Mouse (Mus musculus): ENCODE measurements at regions not wholly inside any gene's neighbourhood (a gene's known extent, or its start where the extent isn't known, plus 50 kb on each side); places are given as distances from the start of the nearest gene placed in this dataset.

DNA sequence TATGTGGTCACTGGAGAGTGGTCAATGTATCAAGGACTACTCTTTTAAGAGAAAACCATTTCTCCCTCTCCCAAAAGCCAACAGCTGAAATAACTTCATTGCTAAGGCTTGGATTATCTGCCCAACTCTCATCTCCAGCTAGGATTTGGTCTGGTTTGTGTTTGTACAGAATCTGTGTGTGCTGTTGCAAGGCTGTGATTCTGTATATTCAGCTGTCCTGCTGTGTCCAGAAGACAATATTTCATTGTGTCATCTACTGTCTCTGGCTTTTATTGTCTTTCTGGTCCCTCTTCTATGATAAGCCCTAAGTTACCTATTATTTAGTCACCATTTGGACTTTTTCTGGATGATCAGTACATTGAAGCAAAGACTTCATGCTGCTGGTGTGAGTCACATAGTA is 110.9 kb downstream of the Cenpc1 start:
- no peak for ATAC-seq (ENCODE audit: insufficient read depth, low FRiP score, low read depth)

DNA sequence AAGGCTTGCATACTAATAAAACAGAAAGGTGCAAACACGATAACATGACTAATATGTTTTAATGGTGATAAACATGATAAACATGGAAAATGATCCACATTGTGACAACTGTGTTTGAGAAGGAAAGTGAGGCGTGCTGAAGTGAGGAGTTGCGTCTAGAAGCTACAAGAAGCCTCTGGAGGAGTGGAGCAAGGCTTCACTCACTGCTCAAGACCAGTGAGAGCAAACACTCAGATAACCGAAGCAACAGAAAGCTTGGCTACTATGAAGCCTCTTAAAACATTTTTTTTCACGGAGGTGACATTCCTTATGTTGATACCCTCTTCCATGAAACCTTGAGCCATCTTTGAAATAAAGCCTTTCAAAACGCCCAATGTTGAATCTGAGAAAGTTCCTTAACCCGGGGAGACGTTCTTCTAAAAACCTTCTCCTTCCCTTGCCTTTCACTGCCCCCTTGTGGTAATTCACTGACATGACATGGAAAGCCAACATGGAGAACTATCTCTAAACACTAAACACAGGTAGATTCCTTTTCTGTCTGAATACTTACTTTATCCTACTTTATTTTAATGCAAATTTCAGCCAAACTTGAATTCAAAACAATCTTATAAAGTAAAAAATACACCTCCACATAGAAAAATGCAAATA is 128.6 kb downstream of the Cenpc1 start:
- Histone ChIP-seq H3K27ac (no peak overlapping the region), H3K4me2 (no peak overlapping the region), H3K4me1 (no peaks in the 10 kb centered on the region), H3K9ac (no peak overlapping the region), H3K36me3 (no peaks in the 10 kb centered on the region), H3K27me3 (replicated peaks) (no peaks in the 10 kb centered on the region), H3K9me3 (no peaks in the 10 kb centered on the region), H3K4me3 (replicated peaks) (no peak overlapping the region)
- 32% methylated on average over 8 of the region's 8 CpGs for WGBS
- no peak for ATAC-seq (ENCODE audit: insufficient read depth, low FRiP score, low read depth)

More for the DNA sequence above, 110.9 kb downstream of the Cenpc1 start:
- H3K4me3 ChIP-seq (replicated peaks): no peak overlapping the region
- H3K27ac ChIP-seq: no peak overlapping the region
- H3K4me2 ChIP-seq: no peak overlapping the region
- no peaks in the 10 kb centered on the region for H3K36me3 ChIP-seq
- H3K27me3 ChIP-seq (replicated peaks): no peaks in the 10 kb centered on the region
- H3K4me1 ChIP-seq: no peaks in the 10 kb centered on the region
- H3K9me3 ChIP-seq: no peaks in the 10 kb centered on the region
- H3K9ac ChIP-seq: no peak overlapping the region

DNA sequence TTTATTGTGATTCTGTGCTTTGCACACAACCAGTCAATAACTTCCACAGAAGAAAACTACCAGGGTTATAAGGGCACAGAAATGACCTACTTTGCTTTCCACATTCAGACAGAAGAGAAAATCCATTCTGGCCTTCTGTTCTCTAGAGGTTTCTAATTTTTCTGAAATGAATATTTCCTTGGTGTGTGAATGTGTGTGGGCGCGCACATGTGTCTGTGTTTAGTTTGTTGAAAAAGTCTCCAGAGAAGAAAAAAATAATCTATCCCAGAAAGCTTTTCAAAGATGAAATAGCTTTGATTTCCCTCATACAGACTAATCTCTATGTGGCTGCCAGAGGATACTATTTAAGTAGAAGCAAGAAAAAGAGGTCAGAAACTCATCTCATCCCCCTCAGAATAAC is 147.1 kb downstream of the Cenpc1 start:
- no peak overlapping the region for H3K4me3 ChIP-seq (replicated peaks)
- no peak for ATAC-seq (ENCODE audit: insufficient read depth, low FRiP score, low read depth)
- no peaks in the 10 kb centered on the region for H3K27me3 ChIP-seq (replicated peaks)
- H3K4me1 ChIP-seq: no peaks in the 10 kb centered on the region
- H3K4me2 ChIP-seq: no peak overlapping the region
- no peaks in the 10 kb centered on the region for H3K9me3 ChIP-seq
- H3K36me3 ChIP-seq: no peaks in the 10 kb centered on the region
- WGBS: 100% methylated on average over 2 of the region's 2 CpGs
- no peak overlapping the region for H3K27ac ChIP-seq
- H3K9ac ChIP-seq: no peak overlapping the region

DNA sequence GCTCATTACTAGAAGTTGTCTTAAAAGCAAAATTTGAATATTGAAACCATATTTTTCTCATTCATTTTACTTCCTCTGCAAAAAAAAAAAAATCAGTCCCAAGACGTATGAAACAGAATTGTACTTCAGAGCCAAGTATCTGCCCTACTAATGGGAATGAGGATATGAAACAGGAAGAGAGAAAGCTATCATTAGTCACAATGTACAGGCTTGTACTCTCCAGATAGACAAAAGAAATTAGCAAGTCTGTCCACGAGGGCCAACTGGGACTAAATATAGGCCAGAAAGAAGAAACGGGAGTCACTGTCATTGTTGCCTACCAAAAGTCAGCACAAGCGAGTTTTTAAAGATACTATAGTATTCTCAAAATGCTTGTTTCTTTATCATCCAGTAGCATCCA is 150.4 kb downstream of the Cenpc1 start:
- H3K9ac ChIP-seq: no peak overlapping the region
- no peaks in the 10 kb centered on the region for H3K36me3 ChIP-seq
- no peaks in the 10 kb centered on the region for H3K4me1 ChIP-seq
- ATAC-seq (ENCODE audit: insufficient read depth, low FRiP score, low read depth): no peak
- H3K27me3 ChIP-seq (replicated peaks): no peaks in the 10 kb centered on the region
- H3K4me3 ChIP-seq (replicated peaks): no peak overlapping the region
- no peak overlapping the region for H3K4me2 ChIP-seq
- H3K27ac ChIP-seq: no peak overlapping the region
- WGBS: 62% methylated on average over 4 of the region's 4 CpGs
- no peaks in the 10 kb centered on the region for H3K9me3 ChIP-seq

DNA sequence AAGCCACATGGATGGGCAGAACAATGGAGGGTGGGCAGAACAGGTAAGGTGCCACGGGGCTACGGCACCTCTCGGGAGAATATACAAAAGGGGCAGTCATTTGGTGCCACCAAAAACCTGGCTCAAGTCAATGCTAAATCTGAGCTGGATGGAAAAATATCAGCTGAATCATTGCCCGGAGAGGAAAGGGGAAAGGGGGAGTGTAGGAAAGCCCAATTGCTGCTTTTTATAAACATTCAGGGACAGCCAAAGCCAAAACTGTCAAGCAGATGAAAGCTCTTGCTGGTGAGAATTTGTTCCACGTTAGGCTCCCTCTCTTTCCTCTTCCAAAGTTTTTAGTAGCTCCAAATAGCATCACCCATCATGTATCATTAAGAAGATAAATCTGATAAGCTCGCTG is 168.9 kb downstream of the Cenpc1 start:
- Histone ChIP-seq H3K4me3 (replicated peaks) (no peak overlapping the region), H3K9me3 (no peaks in the 10 kb centered on the region), H3K4me1 (no peaks in the 10 kb centered on the region), H3K27me3 (replicated peaks) (no peaks in the 10 kb centered on the region), H3K9ac (no peak overlapping the region), H3K36me3 (no peaks in the 10 kb centered on the region), H3K4me2 (no peak overlapping the region), H3K27ac (no peak overlapping the region)
- no peak for ATAC-seq (ENCODE audit: insufficient read depth, low FRiP score, low read depth)
- 48% methylated on average over 6 of the region's 6 CpGs for WGBS

DNA sequence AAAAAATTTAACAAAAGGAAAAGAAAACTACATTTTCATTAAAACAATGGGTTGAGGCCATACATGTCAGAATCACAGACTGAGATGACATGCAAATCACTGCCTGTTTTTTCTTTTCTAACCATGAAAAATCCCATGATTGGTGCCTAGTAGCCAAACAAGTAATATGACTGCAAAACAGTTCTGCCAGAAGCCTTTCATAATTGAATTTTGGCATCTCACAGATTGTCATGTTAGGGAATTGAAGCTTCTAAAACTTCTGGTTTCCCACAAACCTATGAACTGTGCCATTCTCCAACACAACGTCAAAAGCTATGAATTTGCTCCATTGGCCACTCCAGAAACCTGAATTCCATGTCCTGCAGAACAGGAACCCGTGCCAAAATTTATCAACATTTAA is 169.6 kb downstream of the Cenpc1 start:
- 50% methylated on average over 2 of the region's 2 CpGs for WGBS
- no peak overlapping the region for H3K4me2 ChIP-seq
- no peak overlapping the region for H3K9ac ChIP-seq
- no peak overlapping the region for H3K27ac ChIP-seq
- H3K9me3 ChIP-seq: no peaks in the 10 kb centered on the region
- no peaks in the 10 kb centered on the region for H3K27me3 ChIP-seq (replicated peaks)
- no peak for ATAC-seq (ENCODE audit: insufficient read depth, low FRiP score, low read depth)
- no peak overlapping the region for H3K4me3 ChIP-seq (replicated peaks)
- no peaks in the 10 kb centered on the region for H3K36me3 ChIP-seq
- H3K4me1 ChIP-seq: no peaks in the 10 kb centered on the region

DNA sequence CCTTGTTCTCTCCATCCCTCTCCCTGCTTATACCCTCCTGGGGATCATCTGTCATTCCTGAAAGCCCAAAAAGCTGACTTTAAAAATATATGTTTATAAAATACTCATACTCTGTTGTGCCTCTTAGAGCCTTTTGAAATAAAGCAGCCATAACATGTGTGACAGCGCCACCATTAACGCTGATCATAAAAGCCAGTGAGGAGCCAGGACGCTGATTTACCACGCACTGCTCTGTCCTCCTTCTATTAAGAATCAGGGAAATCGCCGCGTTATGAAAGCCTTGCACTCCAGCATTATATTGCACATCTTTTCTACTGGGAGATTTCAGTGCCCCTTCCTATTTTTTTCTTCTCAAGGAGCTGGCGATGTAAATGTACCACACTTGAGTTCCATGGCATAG is 195.1 kb downstream of the Cenpc1 start:
- no peak for ATAC-seq (ENCODE audit: insufficient read depth, low FRiP score, low read depth)
- Histone ChIP-seq H3K9me3 (no peaks in the 10 kb centered on the region), H3K9ac (no peak overlapping the region), H3K4me3 (replicated peaks) (no peak overlapping the region), H3K27me3 (replicated peaks) (no peaks in the 10 kb centered on the region), H3K4me2 (no peak overlapping the region), H3K4me1 (no peaks in the 10 kb centered on the region), H3K27ac (no peak overlapping the region), H3K36me3 (no peaks in the 10 kb centered on the region)
- 58% methylated on average over 8 of the region's 8 CpGs for WGBS

DNA sequence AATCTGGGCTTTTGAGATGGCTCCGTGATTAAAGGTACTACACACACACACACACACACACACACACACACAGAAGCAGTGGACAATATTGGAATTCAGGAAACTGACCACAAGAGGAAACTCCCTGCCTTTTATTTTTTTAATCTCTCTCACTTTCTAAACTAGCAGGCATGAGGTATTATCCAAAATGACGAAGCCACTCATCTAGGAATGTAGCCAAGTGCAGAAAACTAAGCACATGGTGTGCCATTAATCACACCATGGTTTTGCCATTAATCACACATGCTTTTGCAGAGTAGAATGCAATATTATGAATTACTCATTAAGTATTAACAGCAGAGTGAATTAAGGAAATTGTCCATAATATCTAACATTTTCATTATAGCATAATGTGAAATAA is 232.8 kb downstream of the Cenpc1 start:
- no peaks in the 10 kb centered on the region for H3K4me1 ChIP-seq
- WGBS: 55% methylated on average over 2 of the region's 2 CpGs

DNA sequence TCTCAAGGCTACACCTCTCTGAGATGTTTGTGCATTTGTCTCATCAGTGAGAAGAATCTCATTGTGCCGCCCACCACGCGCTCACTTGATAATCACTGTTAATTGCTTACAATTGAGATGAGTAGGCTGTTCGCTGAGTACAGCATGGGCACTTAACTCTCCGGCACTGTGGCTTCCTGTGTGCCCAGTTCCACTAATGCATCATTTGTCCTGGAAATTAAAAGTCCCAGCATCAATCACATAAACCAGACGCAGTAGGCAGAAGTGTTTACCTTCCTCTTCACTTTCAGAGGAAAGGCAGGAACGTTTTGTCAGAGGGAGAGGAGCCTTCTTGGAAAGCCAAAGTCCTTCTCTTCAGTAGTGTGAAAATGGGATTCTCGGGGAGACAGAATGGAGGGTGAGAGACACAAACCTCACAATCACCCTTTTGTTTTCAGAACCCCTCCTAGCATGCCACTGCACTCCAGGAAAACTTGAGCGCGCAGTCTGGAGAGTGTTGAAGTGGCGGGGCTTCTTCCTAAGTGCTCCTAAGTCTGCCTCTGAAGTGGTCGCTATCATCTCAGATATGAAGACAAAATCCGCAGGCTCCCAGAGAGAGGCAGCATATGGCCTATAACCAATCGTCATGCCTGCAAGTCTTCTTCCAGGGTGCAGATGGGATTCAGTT is 269.7 kb downstream of the Cenpc1 start:
- no peak for ATAC-seq (ENCODE audit: insufficient read depth, low FRiP score, low read depth)
- WGBS: 47% methylated on average over 14 of the region's 14 CpGs
- Histone ChIP-seq H3K4me1 (no peaks in the 10 kb centered on the region), H3K9me3 (no peaks in the 10 kb centered on the region), H3K27me3 (replicated peaks) (no peaks in the 10 kb centered on the region), H3K36me3 (no peaks in the 10 kb centered on the region), H3K27ac (no peak overlapping the region), H3K4me2 (no peak overlapping the region), H3K4me3 (replicated peaks) (no peak overlapping the region), H3K9ac (no peak overlapping the region)

More for the DNA sequence above, 232.8 kb downstream of the Cenpc1 start:
- Histone ChIP-seq H3K9me3 (no peaks in the 10 kb centered on the region), H3K4me3 (replicated peaks) (no peak overlapping the region), H3K27me3 (replicated peaks) (no peaks in the 10 kb centered on the region), H3K4me2 (no peak overlapping the region), H3K9ac (no peak overlapping the region), H3K27ac (no peak overlapping the region), H3K36me3 (no peaks in the 10 kb centered on the region)
- ATAC-seq (ENCODE audit: insufficient read depth, low FRiP score, low read depth): no peak

DNA sequence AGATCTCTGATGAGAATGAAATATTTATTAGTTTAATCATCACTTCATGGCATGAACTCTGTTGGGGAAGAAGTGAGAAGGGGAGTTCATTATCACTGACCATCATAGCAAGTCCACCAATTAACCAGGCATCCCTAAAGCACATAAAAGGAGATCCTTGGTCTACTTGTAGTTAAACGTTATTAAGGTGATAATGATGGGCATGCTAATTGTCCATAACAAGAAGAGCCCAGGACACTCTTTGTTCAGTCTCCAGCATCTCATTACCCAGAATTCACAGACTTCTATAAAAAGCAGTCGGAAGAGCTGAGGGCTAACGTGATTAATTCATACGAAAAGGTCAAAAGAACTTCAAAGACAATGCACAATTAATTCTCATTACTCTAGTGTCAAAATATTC is 272.2 kb downstream of the Cenpc1 start:
- no peaks in the 10 kb centered on the region for H3K9me3 ChIP-seq
- no peaks in the 10 kb centered on the region for H3K27me3 ChIP-seq (replicated peaks)
- H3K9ac ChIP-seq: no peak overlapping the region
- no peak overlapping the region for H3K4me2 ChIP-seq
- WGBS: 83% methylated on average over 4 of the region's 4 CpGs
- no peak overlapping the region for H3K27ac ChIP-seq
- H3K4me3 ChIP-seq (replicated peaks): no peak overlapping the region
- no peaks in the 10 kb centered on the region for H3K4me1 ChIP-seq
- H3K36me3 ChIP-seq: no peaks in the 10 kb centered on the region
- ATAC-seq (ENCODE audit: insufficient read depth, low FRiP score, low read depth): no peak

DNA sequence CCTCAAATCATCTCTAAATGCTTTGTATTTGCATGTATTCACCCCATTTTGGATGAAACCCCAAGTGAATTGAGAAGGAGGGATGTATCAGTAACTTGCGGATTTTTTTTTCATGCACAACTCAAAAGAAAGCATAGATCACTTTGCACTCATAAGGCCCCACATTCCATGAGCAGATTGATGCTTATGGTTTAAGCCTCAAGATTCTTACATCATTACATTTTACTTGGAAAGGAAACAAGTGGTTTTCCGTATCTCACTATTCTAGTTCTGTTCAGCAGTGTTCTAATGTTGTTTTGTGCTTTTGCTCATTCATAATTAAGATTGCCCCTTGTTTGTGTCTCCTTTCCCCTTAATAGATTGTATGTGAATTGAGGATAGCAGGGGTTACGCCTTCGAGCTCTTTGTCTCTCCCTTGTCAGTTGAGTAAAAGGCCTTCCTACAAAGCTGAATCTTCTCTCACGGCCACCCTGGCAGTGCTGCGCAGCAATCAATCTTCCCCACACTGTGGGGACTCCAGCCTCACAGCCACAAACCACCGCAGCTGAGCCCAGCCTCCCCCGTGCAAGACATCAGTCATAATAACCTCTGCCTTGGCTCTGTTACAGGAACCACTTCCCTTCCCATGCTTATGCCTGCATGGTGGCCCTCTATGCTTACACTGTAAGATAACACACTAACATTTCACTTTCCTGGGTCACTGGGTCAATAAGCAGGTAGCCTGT is 284.5 kb downstream of the Cenpc1 start:
- H3K27me3 ChIP-seq (replicated peaks): no peaks in the 10 kb centered on the region
- ATAC-seq (ENCODE audit: insufficient read depth, low FRiP score, low read depth): no peak
- 29% methylated on average over 8 of the region's 8 CpGs for WGBS
- no peak overlapping the region for H3K9ac ChIP-seq
- no peaks in the 10 kb centered on the region for H3K36me3 ChIP-seq
- H3K9me3 ChIP-seq: no peaks in the 10 kb centered on the region
- no peak overlapping the region for H3K4me2 ChIP-seq
- 0 out of 2 replicates have a peak, but pooled peaks cover 2% of the 10 kb centered on the region for H3K4me1 ChIP-seq
- H3K4me3 ChIP-seq (replicated peaks): no peak overlapping the region
- no peak overlapping the region for H3K27ac ChIP-seq

DNA sequence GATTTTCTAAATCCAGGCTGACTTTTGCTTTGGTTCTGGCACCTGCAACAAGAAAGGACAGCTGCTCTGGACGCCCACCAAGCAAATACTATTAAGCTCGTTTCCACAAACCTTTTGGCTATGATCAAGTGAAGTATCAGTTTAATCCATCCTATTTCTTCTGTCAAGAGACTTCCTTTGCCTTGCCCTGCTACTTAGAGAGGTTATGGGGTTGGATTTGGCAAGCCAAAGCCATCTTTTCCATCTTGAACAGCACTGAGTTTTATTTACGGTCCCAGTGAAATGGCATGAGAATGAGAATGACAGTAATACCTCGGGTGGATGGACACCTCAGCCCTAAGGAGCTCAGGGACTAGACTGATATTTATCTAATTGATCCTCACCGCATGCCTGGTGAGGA is 285.4 kb downstream of the Cenpc1 start:
- Histone ChIP-seq H3K9ac (no peak overlapping the region), H3K27ac (no peak overlapping the region), H3K4me1 (0 out of 2 replicates have a peak, but pooled peaks cover 2% of the 10 kb centered on the region), H3K4me3 (replicated peaks) (no peak overlapping the region), H3K4me2 (no peak overlapping the region), H3K36me3 (no peaks in the 10 kb centered on the region), H3K27me3 (replicated peaks) (no peaks in the 10 kb centered on the region), H3K9me3 (no peaks in the 10 kb centered on the region)
- WGBS: 45% methylated on average over 5 of the region's 5 CpGs
- ATAC-seq (ENCODE audit: insufficient read depth, low FRiP score, low read depth): no peak

Measured in stomach, embryonic 15.5 days (tissue).